Mouse (Mus musculus) hindbrain, embryonic 15.5 days (tissue): ENCODE results near the gene Akip1. TPM values are rescaled to one million over a fixed set of nuclear protein-coding genes. Genes with fewer than 3 reads are reported as not detected.

Source experiments
- ATAC-seq: fragments of 200-750 bp; cut with Nextera tagmentation; 2 replicates; pipeline ENCODE4 v1.8.0; 2017; ENCODE audit warnings: low read depth, moderate number of reproducible peaks, moderate TSS enrichment; ENCODE audit not compliant: low FRiP score
- H3K27ac ChIP-seq: fragments of 300-500 bp; sonication (generic); replicated peaks from 2 replicates; pipeline ENCODE4 v1.5.1; 2015; ENCODE audit warnings: mild to moderate bottlenecking, inconsistent platforms
- H3K27me3 ChIP-seq: fragments of 300-500 bp; sonication (generic); 2 replicates; pipeline ENCODE4 v1.6.1; 2015; ENCODE audit warnings: control low read depth, inconsistent platforms
- H3K36me3 ChIP-seq: fragments of 300-500 bp; sonication (generic); 2 replicates; pipeline ENCODE4 v1.6.1; 2015; ENCODE audit warnings: control low read depth, inconsistent platforms
- H3K4me1 ChIP-seq: fragments of 300-500 bp; sonication (generic); replicated peaks from 2 replicates; pipeline ENCODE4 v1.6.1; 2015; ENCODE audit warnings: control low read depth, inconsistent platforms
- H3K4me2 ChIP-seq: fragments of 300-500 bp; sonication (generic); 2 replicates; pipeline ENCODE4 v1.6.1; 2015; ENCODE audit warnings: moderate library complexity, mild to moderate bottlenecking, inconsistent platforms
- H3K4me3 ChIP-seq: fragments of 300-500 bp; sonication (generic); 2 replicates; pipeline ENCODE4 v1.5.1; 2015; ENCODE audit warnings: mild to moderate bottlenecking, inconsistent platforms
- H3K9ac ChIP-seq: fragments of 300-500 bp; sonication (generic); 2 replicates; pipeline ENCODE4 v1.6.1; 2015; ENCODE audit warnings: inconsistent platforms
- H3K9me3 ChIP-seq: fragments of 300-500 bp; sonication (generic); 2 replicates; pipeline ENCODE4 v1.6.1; 2016; ENCODE audit warnings: control low read depth, inconsistent platforms
- WGBS: fragments of 180-500 bp; shearing (Covaris S2); methylation state at CpG from one replicate; pipeline ENCODE4 v1.1.7; 2015; 5-methylcytosine and 5-hydroxymethylcytosine counted together
- polyA plus RNA-seq: library from polyadenylated mRNA; unstranded; fragments of >200 nt; fragmentation: Nextera tagmentation; extraction: Ambion mirVana; gene quantifications from 2 replicates; pipeline ENCODE4 v1.2.1, GENCODE M21; 2015

The Akip1 gene
- polyA plus RNA-seq, 1 experiment from 2014 or later, result 17.5 TPM

DNA sequence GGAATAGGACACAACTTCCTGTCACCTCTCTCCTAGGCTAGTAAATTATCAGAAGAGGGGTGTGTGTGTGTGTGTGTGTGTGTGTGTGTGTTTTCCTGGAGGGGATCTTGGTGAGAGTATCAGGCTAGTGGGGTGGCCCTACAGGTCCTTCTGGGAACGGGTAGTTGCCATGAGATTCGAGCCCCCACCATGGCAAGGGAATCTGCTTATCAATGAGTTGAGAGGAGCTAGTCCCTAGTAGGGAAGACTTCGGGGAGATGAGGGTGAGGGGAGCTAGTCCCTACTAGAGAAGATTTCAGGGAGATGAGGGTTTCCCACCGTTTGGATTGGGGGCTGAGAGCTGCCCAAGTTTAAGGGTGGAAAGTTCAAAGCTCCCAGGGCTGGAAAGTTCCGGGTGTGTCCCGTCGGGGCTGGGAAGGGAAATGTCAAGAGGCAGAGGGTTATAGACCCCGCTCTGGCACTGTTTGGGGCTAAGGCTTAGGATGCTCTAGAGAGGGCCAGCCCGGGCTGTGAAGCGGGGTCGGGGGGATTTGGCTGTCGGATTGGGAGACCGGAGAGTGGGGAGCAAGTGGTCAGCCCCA lies 48.0 kb downstream of the Akip1 start:
- Histone ChIP-seq H3K4me2 (peak overlapping the region; percentile 91), H3K36me3 (peaks cover 1% of the 10 kb centered on the region), H3K4me3 (peak overlapping the region; percentile 87), H3K27ac (peak overlapping the region; percentile 89), H3K4me1 (peaks cover 27% of the 10 kb centered on the region), H3K9me3 (no peaks in the 10 kb centered on the region), H3K27me3 (no peaks in the 10 kb centered on the region), H3K9ac (peak overlapping the region; percentile 92)
- peak; percentile 8; the same call in 1 of the 2 replicates for ATAC-seq
- WGBS, result 3% methylated on average over 13 of the region's 13 CpGs

DNA sequence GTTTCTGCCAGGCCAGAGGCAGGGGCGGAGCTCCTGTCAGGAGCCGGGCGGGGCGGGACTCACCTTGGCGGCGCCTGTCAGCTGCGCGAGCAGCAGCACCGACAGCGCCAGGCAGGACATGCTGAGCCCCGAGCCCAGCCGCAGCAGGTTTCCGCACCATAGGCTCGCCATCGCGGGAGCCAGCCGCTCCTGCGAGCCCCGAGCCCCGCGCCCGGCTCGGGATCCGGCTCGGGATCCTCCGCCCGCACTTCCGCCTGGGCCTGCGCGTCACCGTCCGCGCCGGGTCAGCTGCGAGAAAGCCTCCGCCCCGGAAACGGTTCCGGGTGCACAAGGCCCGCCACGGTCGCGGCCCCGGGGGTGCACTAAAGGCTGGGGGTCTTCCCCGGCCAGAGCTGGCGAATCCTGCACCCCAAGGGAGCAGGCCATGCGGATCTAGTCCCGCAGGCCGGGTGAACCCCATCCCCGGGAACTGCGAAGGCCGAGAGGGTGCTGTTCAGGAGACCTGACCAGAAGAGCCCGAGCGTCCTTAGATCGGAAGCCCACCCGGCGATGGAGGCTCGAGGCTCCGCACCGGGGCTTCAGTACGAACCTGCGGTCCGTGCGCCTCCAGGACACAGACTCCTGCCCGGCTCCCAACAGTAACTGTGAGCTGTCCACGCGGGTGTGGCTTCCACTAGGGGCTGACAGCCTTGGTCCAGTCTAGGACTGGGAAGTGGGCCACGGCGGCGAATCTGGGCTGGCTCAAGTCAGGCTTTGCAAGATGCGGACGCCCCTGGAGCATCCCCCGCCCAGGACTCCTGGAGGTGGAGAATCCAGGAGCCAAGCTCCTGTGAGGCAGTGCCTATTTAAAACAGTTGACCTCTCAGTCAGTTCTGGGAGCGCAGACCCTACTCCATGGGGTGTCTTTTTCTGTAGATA lies 48.8 kb downstream of the Akip1 start, which contains the start of gene Tmem9b:
Tmem9b (minus strand) TSS at position 868 of the 918 bp plus-strand sequence.
- Histone ChIP-seq H3K4me1 (peaks cover 27% of the 10 kb centered on the region), H3K4me2 (peak within 1 kb of the TSS; percentile 91), H3K27me3 (no peaks in the 10 kb centered on the region), H3K9ac (peak within 1 kb of the TSS; percentile 92), H3K9me3 (no peaks in the 10 kb centered on the region), H3K27ac (peak within 1 kb of the TSS; percentile 89), H3K36me3 (no peaks in the 10 kb centered on the region; the same call in 1 of the 2 replicates), H3K4me3 (peak within 1 kb of the TSS; percentile 87)
- peak; percentile 95 for ATAC-seq
- under 1% methylated on average over 74 of the region's 74 CpGs for WGBS

DNA sequence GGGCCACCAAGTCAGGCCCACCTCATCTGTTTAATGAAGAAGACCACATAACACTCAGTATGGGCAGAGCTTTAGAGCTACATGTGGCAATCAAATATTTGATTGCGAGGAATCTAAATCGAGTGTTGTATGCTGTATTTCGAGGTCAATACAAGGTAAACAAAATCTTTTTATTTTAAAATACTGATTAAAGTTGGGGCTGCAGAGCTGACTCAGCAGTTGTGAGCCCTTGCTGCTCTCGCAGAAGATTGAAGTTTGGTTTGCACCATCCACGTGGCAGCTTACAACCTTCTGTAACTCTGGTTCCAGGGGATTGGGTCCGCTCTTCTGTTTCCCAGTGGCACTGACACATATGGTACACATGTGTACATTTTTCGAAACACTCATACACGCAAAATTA lies 50.5 kb downstream of the Akip1 start:
- no peak overlapping the region for H3K4me2 ChIP-seq
- H3K4me3 ChIP-seq, result no peak overlapping the region
- H3K9me3 ChIP-seq, result no peaks in the 10 kb centered on the region
- no peak overlapping the region for H3K9ac ChIP-seq
- no peak for ATAC-seq
- H3K36me3 ChIP-seq, result no peaks in the 10 kb centered on the region; the same call in 1 of the 2 replicates
- 94% methylated on average over 8 of the region's 8 CpGs for WGBS
- H3K4me1 ChIP-seq, result peaks cover 27% of the 10 kb centered on the region
- no peak overlapping the region for H3K27ac ChIP-seq
- H3K27me3 ChIP-seq, result no peaks in the 10 kb centered on the region

DNA sequence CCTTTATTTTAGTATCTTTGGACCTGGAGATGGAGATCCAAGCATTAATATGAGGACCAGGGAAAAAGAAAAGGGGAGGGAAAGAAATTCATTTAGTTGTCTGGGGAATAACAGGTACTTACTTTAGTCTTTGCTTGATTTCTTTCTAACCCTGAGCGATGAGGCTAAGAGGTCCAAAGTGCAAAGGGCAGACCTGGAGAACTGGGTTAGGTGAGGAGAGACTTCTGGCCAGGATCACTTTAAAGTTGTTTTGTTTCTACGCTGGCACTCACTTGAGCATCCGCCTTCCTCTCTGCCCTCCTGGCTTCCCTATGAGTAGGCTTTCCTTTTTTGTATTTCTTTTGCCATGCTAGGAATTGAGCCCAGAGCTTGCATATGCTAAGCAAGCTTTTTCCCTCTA lies 52.8 kb downstream of the Akip1 start:
- Histone ChIP-seq H3K36me3 (no peaks in the 10 kb centered on the region), H3K4me1 (peaks cover 16% of the 10 kb centered on the region), H3K9ac (no peak overlapping the region), H3K4me3 (no peak overlapping the region), H3K9me3 (no peaks in the 10 kb centered on the region), H3K27me3 (no peaks in the 10 kb centered on the region), H3K4me2 (no peak overlapping the region), H3K27ac (no peak overlapping the region)
- WGBS, result 92% methylated on average over 3 of the region's 3 CpGs
- ATAC-seq, result no peak

Other genes starting within 250 kb of the Akip1 start
- 0.79 and 0.81 TPM in 2 replicates for gene Trim66, start 195.6 kb upstream of the Akip1 start, polyA plus RNA-seq
- 80.2 and 81.4 TPM in 2 replicates for gene Rpl27a, start 184.5 kb upstream of the Akip1 start, polyA plus RNA-seq
- gene St5, start 85 bp upstream of the Akip1 start, polyA plus RNA-seq, result 21.3 and 26.2 TPM in 2 replicates
- gene BC051019, start 20.2 kb downstream of the Akip1 start, polyA plus RNA-seq, result 0.09 and 0.32 TPM in 2 replicates
- gene Ascl3, start 28.0 kb downstream of the Akip1 start, polyA plus RNA-seq, result 0.24 TPM in 1 of 2 replicates, not detected in the other
- 124 and 126 TPM in 2 replicates for gene Tmem9b, start 49.2 kb downstream of the Akip1 start, polyA plus RNA-seq
- gene Nrip3, start 78.3 kb downstream of the Akip1 start, polyA plus RNA-seq, result 11.9 and 13.4 TPM in 2 replicates
- gene Scube2, start 162.0 kb downstream of the Akip1 start, polyA plus RNA-seq, result 2.1 and 3.3 TPM in 2 replicates